Mouse (Mus musculus) heart, postnatal 10 days (tissue): Measurements from ENCODE around the gene S100a6. TPM values are rescaled to one million over a fixed set of nuclear protein-coding genes. Genes with fewer than 3 reads are reported as not detected.
A peak's percentile ranks its signal among the peaks of the same experiment; 100 is the strongest.

Experiments
- DNase-seq, 2 experiments: peaks; one replicate each; pipeline ENCODE4 v3.0.0; 2021
- intact Hi-C: fragments of 180-260 bp; cut with DNase I; formaldehyde crosslinking; loops from one replicate; pipeline ENCODE4 v1.15.1; 2025
- total RNA-seq, 2 experiments: library from RNA; stranded (reverse); gene quantifications; 2 replicates each; pipeline ENCODE4 v1.2.3; 2021

Gene S100a6
- total RNA-seq, 2 experiments from 2014 or later, result 81.8 to 85.3 TPM

- peak; percentile 50 to 55 for DNase-seq
- intact Hi-C loops, result no loop called here
These were observed 13.3 kb upstream of the S100a6 start for GRCm38 (mm10) chr3:90599401-90599800.

DNA sequence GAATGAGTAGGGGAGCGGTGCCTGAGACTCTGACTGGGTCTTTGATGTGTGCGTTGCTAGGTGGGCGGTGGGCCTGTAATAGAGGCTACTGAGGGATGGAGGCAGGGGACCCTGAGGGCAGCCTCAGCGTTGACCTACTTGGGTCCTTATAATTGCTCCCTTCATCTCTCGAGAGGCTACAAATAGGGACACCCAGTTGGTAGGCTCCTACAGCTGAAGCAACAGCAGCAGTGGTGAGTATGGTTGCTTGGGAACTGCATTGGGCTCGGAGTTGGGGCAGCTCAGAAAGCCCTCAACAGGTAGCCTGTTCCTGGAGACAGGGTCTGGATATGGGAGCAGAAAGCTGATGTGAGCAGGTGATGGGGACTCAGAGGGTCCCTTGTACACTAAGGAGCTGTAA, 12.6 kb upstream of the S100a6 start:
- no peak for DNase-seq
- intact Hi-C loops, result no loop called here

- peak in 1 of 2 experiments; percentile 67 for DNase-seq
- intact Hi-C loops, result no loop called here
These were observed 12.1 kb upstream of the S100a6 start for GRCm38 (mm10) chr3:90600458-90601195.

DNA sequence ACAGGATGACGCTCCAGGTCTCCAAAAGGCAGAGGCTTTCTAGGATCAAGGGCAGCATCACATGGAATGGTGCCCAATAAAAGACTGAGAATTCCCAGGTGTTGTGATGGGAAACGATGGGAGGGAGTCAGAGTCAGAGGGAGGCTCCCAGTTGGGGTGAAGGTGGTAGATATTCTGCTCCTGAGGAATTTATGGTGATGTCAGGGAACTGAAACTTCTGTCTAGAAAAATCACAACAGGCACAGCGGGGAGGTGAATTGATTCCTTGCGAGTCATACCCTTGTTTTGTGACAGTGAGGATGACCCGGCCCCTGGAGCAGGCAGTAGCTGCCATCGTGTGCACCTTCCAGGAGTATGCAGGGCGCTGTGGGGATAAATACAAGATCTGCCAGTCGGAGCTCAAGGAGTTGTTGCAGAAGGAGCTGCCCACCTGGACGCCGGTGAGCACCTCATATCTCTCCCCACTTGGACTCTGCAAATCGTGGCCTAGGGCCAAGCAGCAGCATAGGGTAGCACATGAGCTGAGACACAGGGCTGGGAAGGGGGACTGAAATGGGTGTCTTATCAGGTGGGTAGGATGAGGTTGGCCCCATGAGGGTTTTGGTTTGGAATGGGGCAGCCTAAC, 11.1 kb upstream of the S100a6 start, which contains the start of gene Gm42674:
Gene Gm42674, plus strand, starts transcription at position 419 of the 625 bp plus-strand sequence.
- no peak for DNase-seq
- intact Hi-C loops, result no loop called here

- DNase-seq, result peak in 1 of 2 experiments; percentile 62
- intact Hi-C loops, result no loop called here
These were observed 9.1 kb upstream of the S100a6 start, which contains the start of gene S100a4 for GRCm38 (mm10) chr3:90603623-90604022. S100a4 (plus strand) TSS chr3:90603771.

GRCm38 (mm10) chr3:90604416-90604815, 8.3 kb upstream of the S100a6 start:
- intact Hi-C loops, result no loop called here
- peak; percentile 85 to 87 for DNase-seq

GRCm38 (mm10) chr3:90605049-90605448, 7.6 kb upstream of the S100a6 start:
- DNase-seq, result no peak
- intact Hi-C loops, result no loop called here

DNA sequence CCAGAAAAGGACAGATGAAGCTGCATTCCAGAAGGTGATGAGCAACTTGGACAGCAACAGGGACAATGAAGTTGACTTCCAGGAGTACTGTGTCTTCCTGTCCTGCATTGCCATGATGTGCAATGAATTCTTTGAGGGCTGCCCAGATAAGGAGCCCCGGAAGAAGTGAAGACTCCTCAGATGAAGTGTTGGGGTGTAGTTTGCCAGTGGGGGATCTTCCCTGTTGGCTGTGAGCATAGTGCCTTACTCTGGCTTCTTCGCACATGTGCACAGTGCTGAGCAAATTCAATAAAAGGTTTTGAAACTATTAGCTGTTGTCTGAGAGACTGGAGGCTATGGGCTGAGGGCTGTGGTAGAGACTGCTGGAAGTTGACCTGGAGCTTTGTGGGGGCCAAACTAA, 6.9 kb upstream of the S100a6 start:
- intact Hi-C loops, result no loop called here
- DNase-seq, result no peak

DNA sequence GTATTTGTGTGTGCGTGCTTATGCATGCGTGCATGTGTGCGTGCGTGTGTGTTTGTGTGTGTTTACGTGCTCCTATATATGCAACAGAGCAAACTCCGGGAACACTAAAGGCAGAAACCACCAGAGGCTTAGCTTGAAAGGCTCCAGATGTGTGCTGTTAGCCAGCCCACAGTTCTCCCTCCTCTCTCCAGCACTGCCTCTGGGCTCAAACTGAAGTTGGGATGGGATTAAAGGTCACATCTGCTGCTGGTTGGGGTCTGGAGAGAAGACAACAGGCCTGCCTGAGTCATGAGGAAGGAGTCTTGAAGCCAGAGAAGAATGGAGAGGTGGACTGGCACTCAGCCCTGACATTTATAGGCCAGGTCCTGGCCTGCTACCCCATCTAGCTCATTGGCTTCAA, 6.5 kb upstream of the S100a6 start:
- DNase-seq, result peak; percentile 57 to 61
- intact Hi-C loops, result no loop called here

- DNase-seq, result no peak
- intact Hi-C loops, result no loop called here
These were observed 5.3 kb upstream of the S100a6 start for GRCm38 (mm10) chr3:90607361-90607760.

DNA sequence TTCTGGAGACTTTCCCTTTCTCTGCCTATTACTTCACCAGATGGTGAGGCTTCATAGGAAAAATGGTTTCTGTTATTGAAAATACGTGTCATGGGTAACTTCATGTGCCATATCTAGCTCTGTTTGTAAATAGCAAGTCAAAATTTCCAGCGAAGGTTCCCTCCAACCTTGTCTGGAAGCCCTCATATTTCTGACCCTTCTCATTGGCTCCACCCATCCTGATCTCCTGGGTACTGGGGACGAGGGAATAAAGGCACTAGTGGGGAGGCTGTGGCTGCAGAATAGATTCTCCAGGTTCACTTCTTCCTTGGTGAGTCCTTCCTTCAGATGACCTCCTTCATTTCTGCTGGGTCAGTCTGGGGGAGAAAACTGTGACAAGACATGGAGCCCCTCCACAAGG, 4.5 kb upstream of the S100a6 start, which contains the start of gene S100a5:
Gene S100a5, plus strand, starts transcription at position 301 of the 400 bp plus-strand sequence.
- intact Hi-C loops, result no loop called here
- no peak for DNase-seq

DNA sequence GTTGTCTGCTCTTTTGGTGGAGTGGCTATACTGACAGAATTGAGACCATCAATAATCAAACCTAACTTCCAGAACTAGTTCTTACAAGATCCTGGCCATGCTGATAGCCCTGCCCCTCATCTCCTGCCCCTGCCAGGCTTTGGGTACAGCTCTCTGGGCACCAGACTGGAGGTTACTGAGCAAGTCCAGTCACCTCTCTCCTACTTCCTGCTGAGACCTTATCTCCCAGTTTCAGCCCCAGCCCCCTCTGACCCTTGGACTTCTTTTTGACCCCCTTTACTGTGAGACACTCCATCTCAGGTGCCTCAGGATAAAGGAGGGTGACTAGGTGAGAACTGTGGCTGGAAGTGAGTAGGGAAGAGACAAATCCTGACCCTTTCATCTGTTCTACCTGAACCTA, 3.6 kb upstream of the S100a6 start:
- DNase-seq, result no peak
- intact Hi-C loops, result no loop called here

- intact Hi-C loops, result no loop called here
- DNase-seq, result no peak
These were observed 1.2 kb upstream of the S100a6 start for GRCm38 (mm10) chr3:90611494-90611893.

GRCm38 (mm10) chr3:90612061-90612460, 621 bp upstream of the S100a6 start:
- intact Hi-C loops, result no loop called here
- DNase-seq, result no peak

GRCm38 (mm10) chr3:90613461-90614147, 922 bp downstream of the S100a6 start:
- intact Hi-C loops, result loop anchor here (2.0 kb wide), 1 partner anchor 123 kb away; the partner anchor contains the start of gene Snapin
- no peak for DNase-seq

- intact Hi-C loops, result loop anchor here (2.0 kb wide), 1 partner anchor 123 kb away; the partner anchor contains the start of gene Snapin
- DNase-seq, result no peak
These were observed 1.5 kb downstream of the S100a6 start for GRCm38 (mm10) chr3:90614148-90614530.

- intact Hi-C loops, result loop anchor here (1.0 to 5.0 kb wide), 4 partner anchors 29 to 124 kb away; partner anchors contain the start of gene Snapin
- no peak for DNase-seq
These were observed 2.0 kb downstream of the S100a6 start for GRCm38 (mm10) chr3:90614611-90615251.

DNA sequence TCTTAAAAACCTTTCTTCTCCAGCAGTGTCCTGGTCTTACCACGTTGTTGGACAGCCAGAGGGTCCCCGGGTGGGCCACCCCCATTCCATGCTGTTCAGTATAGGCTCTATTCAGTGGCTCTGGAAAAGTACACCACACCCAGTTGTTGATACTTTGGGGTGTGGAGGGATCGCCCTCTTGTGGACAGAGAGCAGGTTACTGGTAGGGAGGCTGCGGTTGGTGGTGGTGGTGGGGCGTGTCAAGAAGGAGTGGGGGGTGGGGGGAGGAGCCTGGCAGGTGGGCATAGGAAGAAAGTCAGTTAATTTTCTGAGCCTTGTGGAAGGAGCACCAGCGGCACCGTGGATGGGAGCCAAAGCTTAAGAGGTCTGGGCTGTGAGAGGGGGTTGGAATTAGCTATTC, 2.7 kb downstream of the S100a6 start:
- intact Hi-C loops, result loop anchor here (1.0 to 5.0 kb wide), 4 partner anchors 30 to 125 kb away; partner anchors contain the start of gene Snapin
- DNase-seq, result peak; percentile 84 to 89

GRCm38 (mm10) chr3:90615911-90616310, 3.2 kb downstream of the S100a6 start:
- no peak for DNase-seq
- intact Hi-C loops, result loop anchor here (1.0 to 5.0 kb wide), 4 partner anchors 31 to 125 kb away; partner anchors contain the start of gene Snapin

DNA sequence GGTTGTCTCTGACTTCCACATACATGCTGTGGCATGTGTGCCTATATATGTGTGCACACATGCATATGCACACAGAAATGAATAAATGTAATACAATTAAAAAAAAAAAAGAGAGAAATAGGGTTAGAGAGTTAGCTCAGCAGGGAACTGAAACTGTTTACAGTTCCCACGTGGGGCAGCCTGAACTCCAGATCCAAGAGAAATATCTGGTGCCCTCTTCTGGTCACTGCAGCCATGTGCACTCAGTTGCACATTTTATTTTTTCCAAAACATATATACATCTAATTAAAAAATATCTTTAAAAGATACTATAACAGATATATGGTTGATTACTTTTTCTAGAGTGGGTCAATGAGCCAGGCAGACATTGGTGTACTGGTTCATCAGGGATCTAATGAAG, 4.9 kb downstream of the S100a6 start:
- no peak for DNase-seq
- intact Hi-C loops, result loop anchor here (5.0 kb wide), 1 partner anchor 75 kb away; no protein-coding TSS in a partner anchor
